Mouse (Mus musculus) heart, adult 2 months (tissue): ENCODE data around the gene Msl3. TPM values are rescaled to one million over a fixed set of nuclear protein-coding genes. Genes with fewer than 3 reads are reported as not detected.

ENCODE experiments used
- DNase-seq, 2 experiments: peaks; one replicate each; pipeline ENCODE4 v3.0.0; 2021
- H3K27ac ChIP-seq: fragments of 200-600 bp; 2 replicates; pipeline ENCODE4 v1.8.1; 2022
- H3K27me3 ChIP-seq: fragments of 200-500 bp; 2 replicates; pipeline ENCODE4 v1.6.1; 2012; ENCODE audit warnings: mild to moderate bottlenecking, low read length, inconsistent platforms, mixed read lengths; ENCODE audit not compliant: control insufficient read depth, insufficient read depth
- H3K36me3 ChIP-seq: fragments of 200-500 bp; 2 replicates; pipeline ENCODE4 v1.6.1; 2012; ENCODE audit warnings: low read length, inconsistent platforms; ENCODE audit not compliant: control insufficient read depth, insufficient read depth
- H3K4me1 ChIP-seq: fragments of 200-500 bp; 2 replicates; pipeline ENCODE4 v1.6.1; 2011; ENCODE audit warnings: low read length; ENCODE audit not compliant: control insufficient read depth, insufficient read depth
- H3K4me3 ChIP-seq: fragments of 200-600 bp; 2 replicates; pipeline ENCODE4 v1.8.1; 2022
- H3K79me2 ChIP-seq: fragments of 200-500 bp; replicated peaks from 2 replicates; pipeline ENCODE4 v1.6.1; 2012; ENCODE audit warnings: mild to moderate bottlenecking, inconsistent platforms, low read length, moderate library complexity, mixed read lengths; ENCODE audit not compliant: control insufficient read depth, insufficient read depth
- H3K9ac ChIP-seq: fragments of 200-500 bp; 2 replicates; pipeline ENCODE4 v1.6.1; 2012; ENCODE audit warnings: low read depth, mild to moderate bottlenecking, control low read depth, inconsistent platforms, low read length, mixed read lengths
- CTCF ChIP-seq: fragments of 200-600 bp; IDR thresholded peaks from 2 replicates; pipeline ENCODE4 v1.8.1; 2022; ENCODE audit warnings: antibody characterized with exemption, mild to moderate bottlenecking, moderate library complexity
- EP300 ChIP-seq: fragments of 200-500 bp; IDR thresholded peaks from 2 replicates; pipeline ENCODE4 v1.6.1; 2011; ENCODE audit warnings: low read depth, low read length, control low read depth; ENCODE audit not compliant: insufficient read depth
- POLR2A ChIP-seq: fragments of 200-500 bp; IDR thresholded peaks from 2 replicates; pipeline ENCODE4 v1.6.1; 2011; ENCODE audit warnings: mild to moderate bottlenecking, low read depth, low read length, control low read depth; ENCODE audit not compliant: insufficient read depth
- WGBS: fragments of 180-500 bp; shearing (Covaris S2); methylation state at CpG from one replicate; pipeline ENCODE4 v1.1.7; 2018; 5-methylcytosine and 5-hydroxymethylcytosine counted together
- intact Hi-C: fragments of 180-260 bp; cut with DNase I; formaldehyde crosslinking; loops from one replicate; pipeline ENCODE4 v1.15.1; 2025
- long read RNA-seq: library from polyadenylated mRNA; stranded (forward); transcript quantifications from one replicate; pipeline ENCODE4 v2.0.0, GENCODE M21; 2021
- polyA plus RNA-seq: library from polyadenylated mRNA; depleted of rRNA; stranded (reverse); fragments of >200 nt; gene quantifications from 2 replicates; pipeline ENCODE4 v1.2.3, GENCODE M21; 2012; rRNA removed
- total RNA-seq, 2 experiments: library from RNA; stranded (reverse); gene quantifications; 2 replicates each; pipeline ENCODE4 v1.2.3; 2021

Gene Msl3
- total RNA-seq = 10 to 100 TPM; 43.2 to 56.0 TPM
- 23.0 and 38.6 TPM in 2 replicates for polyA plus RNA-seq
- long read RNA-seq, transcript Msl3-201 (13 exons, 2,399 nt) = major isoform, 16 of 51 reads
- long read RNA-seq, transcript Msl3-202 (12 exons, 2,316 nt) = minor isoform, 7 of 51 reads
- long read RNA-seq, partial matches to known transcripts = 14 of 51 reads
- long read RNA-seq, other reads (novel, unspliced or antisense) = 14 of 51 reads

DNA sequence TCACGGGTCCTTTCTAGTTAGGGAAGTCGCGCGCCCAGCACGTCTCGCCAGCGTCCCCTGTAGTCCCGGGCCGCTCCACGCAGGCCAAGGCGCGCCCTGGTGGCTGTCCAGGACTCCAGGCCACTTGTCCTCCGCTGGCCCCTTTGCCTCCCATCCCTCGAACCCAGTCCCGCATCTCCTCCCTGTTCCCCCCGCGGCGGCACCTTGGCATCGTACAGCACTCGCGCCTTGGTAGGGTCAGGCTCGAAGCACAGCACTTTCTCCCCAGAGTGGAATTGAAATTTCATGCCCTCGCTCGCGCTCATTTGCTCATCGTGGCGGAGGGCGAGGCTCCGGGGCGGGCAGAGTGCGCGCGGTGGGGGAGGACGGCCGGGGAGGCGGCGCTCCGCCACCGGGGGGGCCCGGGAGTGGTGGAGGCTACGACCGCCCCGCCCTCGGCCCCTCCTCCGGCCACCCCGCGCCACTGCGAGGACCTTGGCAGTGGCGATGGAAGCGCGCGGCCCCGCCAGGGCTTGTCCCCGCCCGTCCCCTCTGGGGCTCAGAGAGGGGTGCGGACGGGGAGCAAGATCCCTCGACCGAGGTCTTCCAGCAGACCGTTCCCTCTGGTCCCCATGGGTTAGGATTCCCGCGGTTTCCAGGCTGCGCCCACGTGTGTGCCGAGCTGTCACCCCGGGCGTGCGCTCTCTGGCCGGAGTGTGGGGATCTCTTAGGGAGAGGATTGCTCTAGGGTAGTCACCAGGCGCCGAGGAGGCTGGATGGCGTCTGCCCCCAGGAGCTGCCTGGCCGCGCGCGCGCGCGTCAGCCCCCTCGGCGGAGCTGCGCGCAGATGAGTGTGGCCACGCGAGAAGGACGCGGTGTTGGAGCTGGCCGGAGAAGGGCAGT is at the start of gene Msl3:
TSS of gene Msl3 (minus strand) at position 374 of the 882 bp plus-strand sequence.
- WGBS = 22% methylated on average over 76 of the region's 88 CpGs

DNA sequence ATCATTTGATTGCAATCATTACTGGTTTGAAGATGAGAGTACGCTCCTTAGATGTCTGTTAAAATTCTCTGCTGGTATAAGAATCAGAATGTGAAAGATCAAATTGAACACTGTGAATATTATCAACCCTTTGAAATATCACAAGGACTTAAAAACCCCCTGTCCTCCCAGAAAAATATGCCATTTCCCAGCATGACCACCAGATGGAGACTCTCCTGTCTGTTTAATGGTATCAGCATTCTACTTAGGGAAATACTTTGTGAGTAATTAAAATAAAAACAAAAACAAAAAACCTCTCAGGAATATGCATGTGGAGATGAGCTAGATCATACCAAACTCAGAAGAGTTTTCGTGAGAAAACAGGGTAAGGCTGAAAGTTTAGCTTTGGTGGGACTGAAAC is 44.3 kb upstream of the Msl3 start:
- H3K4me1 ChIP-seq = no peaks in the 10 kb centered on the region
- no peak overlapping the region for H3K4me3 ChIP-seq
- no peak overlapping the region for H3K27ac ChIP-seq
- no peak for DNase-seq
- H3K79me2 ChIP-seq = no peaks in the 10 kb centered on the region
- 49% methylated on average over 2 of the region's 2 CpGs for WGBS
- H3K27me3 ChIP-seq = no peaks in the 10 kb centered on the region
- no peak overlapping the region for H3K9ac ChIP-seq
- no peaks in the 10 kb centered on the region for H3K36me3 ChIP-seq
- intact Hi-C loops = loop anchor here (5.0 to 10.0 kb wide), 3 partner anchors 219 to 587 kb away; no protein-coding TSS in a partner anchor
- TF ChIP-seq POLR2A (no peak), CTCF (peak; percentile 73)

More for the DNA sequence above, at the start of gene Msl3:
- H3K27me3 ChIP-seq = no peaks in the 10 kb centered on the region
- H3K4me1 ChIP-seq = no peaks in the 10 kb centered on the region
- H3K4me3 ChIP-seq = peak within 1 kb of the TSS; percentile 72
- DNase-seq = peak; percentile 87 to 91
- TF ChIP-seq EP300 (no peak), CTCF (peak; percentile 66), POLR2A (peak; percentile 44; the same call in 1 of the 2 replicates)
- peak within 1 kb of the TSS; percentile 97 for H3K9ac ChIP-seq
- no peaks in the 10 kb centered on the region; the same call in 1 of the 2 replicates for H3K79me2 ChIP-seq
- peak within 1 kb of the TSS; percentile 92 for H3K27ac ChIP-seq
- H3K36me3 ChIP-seq = no peaks in the 10 kb centered on the region
- intact Hi-C loops = no loop called here

GRCm38 (mm10) chrX:168674407-168674962 is 787 bp upstream of the Msl3 start:
- H3K4me3 ChIP-seq = peak overlapping the region; percentile 72
- no peaks in the 10 kb centered on the region for H3K27me3 ChIP-seq
- peak overlapping the region; percentile 92 for H3K27ac ChIP-seq
- no peak for DNase-seq
- H3K79me2 ChIP-seq = no peaks in the 10 kb centered on the region; the same call in 1 of the 2 replicates
- H3K9ac ChIP-seq = peak overlapping the region; percentile 85
- WGBS = 18% methylated on average over 10 of the region's 10 CpGs
- TF ChIP-seq POLR2A (no peak), CTCF (no peak), EP300 (no peak)
- H3K4me1 ChIP-seq = no peaks in the 10 kb centered on the region
- no peaks in the 10 kb centered on the region for H3K36me3 ChIP-seq
- intact Hi-C loops = no loop called here

DNA sequence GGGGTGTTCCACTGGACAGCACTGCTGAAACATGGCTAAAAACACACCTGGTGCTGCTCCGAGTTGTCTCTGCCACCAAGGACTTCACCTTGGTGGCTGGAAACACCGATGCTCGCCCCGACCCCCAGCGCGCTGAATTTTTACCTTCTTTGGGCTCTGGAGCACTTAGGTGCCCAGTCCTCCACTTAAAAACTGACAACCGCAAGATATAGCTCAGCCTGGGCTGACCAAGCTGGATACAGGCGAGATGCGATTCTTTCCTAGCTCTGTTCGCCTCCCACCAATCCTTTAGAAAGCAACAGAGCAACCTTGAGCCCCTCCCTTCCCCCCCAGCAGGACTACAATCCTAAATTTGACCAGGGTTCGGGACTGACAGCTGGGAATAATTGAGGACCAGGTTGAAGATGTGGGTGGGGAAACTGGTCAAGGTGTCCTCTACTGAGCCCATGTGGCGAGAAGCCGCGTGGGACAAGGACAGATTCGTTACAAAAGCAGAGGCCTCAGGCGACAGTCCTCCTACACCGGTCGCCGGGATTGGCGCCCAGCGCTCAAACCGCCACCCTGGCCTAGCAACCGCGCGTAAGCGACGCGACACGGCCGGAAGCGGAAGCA is 679 bp downstream of the Msl3 start:
- Histone ChIP-seq H3K9ac (peak overlapping the region; percentile 57), H3K4me1 (no peaks in the 10 kb centered on the region), H3K79me2 (no peaks in the 10 kb centered on the region; the same call in 1 of the 2 replicates), H3K27me3 (no peaks in the 10 kb centered on the region), H3K27ac (peak overlapping the region; percentile 92), H3K4me3 (peak overlapping the region; percentile 72), H3K36me3 (no peaks in the 10 kb centered on the region)
- 20% methylated on average over 31 of the region's 31 CpGs for WGBS
- intact Hi-C loops = no loop called here
- DNase-seq = no peak
- TF ChIP-seq POLR2A (no peak), CTCF (no peak), EP300 (no peak)

DNA sequence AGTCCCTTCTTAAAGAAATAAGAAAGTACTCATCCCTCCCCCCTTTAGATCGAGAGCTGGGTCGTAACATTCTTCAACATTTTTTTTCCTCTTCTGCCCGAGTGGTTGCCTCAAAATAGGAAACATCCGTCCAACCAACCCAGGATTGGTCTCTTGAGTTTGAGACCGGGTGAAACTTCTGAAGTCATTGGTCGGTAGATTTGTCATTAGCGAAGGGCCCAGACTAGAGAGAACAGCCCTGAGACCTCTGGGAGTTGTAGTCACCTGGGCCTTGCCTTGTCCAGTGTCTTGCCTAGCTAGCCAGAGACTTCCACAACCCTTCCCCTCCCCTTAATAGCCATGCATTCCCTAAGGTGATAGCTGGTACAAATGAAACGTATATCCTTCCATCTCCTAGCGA is 1.3 kb downstream of the Msl3 start:
- TF ChIP-seq POLR2A (no peak), EP300 (no peak), CTCF (no peak)
- WGBS = 9% methylated on average over 9 of the region's 9 CpGs
- Histone ChIP-seq H3K9ac (peak overlapping the region; percentile 57), H3K4me1 (no peaks in the 10 kb centered on the region), H3K27ac (peak overlapping the region; percentile 92), H3K27me3 (no peaks in the 10 kb centered on the region), H3K36me3 (no peaks in the 10 kb centered on the region), H3K79me2 (no peaks in the 10 kb centered on the region; the same call in 1 of the 2 replicates), H3K4me3 (peak overlapping the region; percentile 72)
- intact Hi-C loops = no loop called here
- peak; percentile 45 to 79 for DNase-seq
